Mouse (Mus musculus): Measurements from ENCODE around the gene 2310034G01Rik.

DNA sequence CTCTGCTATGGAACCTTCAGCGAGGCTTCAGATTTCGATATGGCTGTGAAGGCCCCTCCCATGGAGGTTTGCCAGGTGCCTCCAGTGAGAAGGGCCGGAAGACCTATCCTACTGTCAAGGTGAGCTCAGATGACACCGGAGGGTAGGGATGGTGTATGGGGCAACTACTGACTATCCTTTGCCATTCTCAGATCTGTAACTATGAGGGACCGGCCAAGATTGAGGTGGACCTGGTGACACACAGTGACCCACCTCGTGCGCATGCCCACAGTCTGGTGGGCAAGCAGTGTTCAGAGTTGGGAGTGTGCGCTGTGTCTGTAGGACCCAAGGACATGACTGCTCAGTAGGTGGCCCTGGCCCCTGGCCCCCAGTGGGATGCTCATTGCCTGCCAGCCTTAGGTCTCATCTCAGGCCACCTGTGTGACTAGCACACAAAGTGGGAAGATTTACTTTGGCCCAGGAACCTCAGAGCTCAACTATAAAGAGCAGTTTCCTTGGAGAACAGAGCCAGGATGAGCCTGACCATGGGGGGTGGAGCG lies 43.3 kb downstream of the 2310034G01Rik start:
- TF ChIP-seq CTCF (IDR thresholded peaks at IDR 0.05; ENCODE audit: low read depth, low read length) (no peak), GATA1 (IDR thresholded peaks at IDR 0.05; ENCODE audit: borderline replicate concordance, low read length) (no peak), TAL1 (conservative IDR thresholded peaks at IDR 0.05; ENCODE audit: low read depth, low read length) (no peak)
